Mouse (Mus musculus) intestine, embryonic 16.5 days (tissue): ENCODE data around the gene Lef1. TPM values are rescaled to one million over a fixed set of nuclear protein-coding genes. Genes with fewer than 3 reads are reported as not detected.

Experiments
- ATAC-seq: fragments of 200-750 bp; cut with Nextera tagmentation; 2 replicates; pipeline ENCODE4 v1.8.0; 2017; ENCODE audit warnings: moderate TSS enrichment, moderate library complexity
- H3K27ac ChIP-seq: fragments of 300-500 bp; sonication (generic); 2 replicates; pipeline ENCODE4 v1.5.1; 2014; ENCODE audit warnings: mild to moderate bottlenecking, low read length
- H3K27me3 ChIP-seq: fragments of 300-500 bp; sonication (generic); replicated peaks from 2 replicates; pipeline ENCODE4 v1.6.1; 2014; ENCODE audit warnings: low read length, control low read depth, mixed read lengths; ENCODE audit not compliant: control insufficient read depth, insufficient read depth
- H3K36me3 ChIP-seq: fragments of 300-500 bp; sonication (generic); 2 replicates; pipeline ENCODE4 v1.6.1; 2014; ENCODE audit warnings: low read length, control low read depth; ENCODE audit not compliant: control insufficient read depth, insufficient read depth
- H3K4me1 ChIP-seq: fragments of 300-500 bp; sonication (generic); 2 replicates; pipeline ENCODE4 v1.6.1; 2014; ENCODE audit warnings: low read length, control low read depth, mixed read lengths; ENCODE audit not compliant: control insufficient read depth, insufficient read depth
- H3K4me2 ChIP-seq: fragments of 300-500 bp; sonication (generic); 2 replicates; pipeline ENCODE4 v1.6.1; 2014; ENCODE audit warnings: low read depth, low read length, control low read depth
- H3K4me3 ChIP-seq: fragments of 300-500 bp; sonication (generic); 2 replicates; pipeline ENCODE4 v1.5.1; 2014; ENCODE audit warnings: mild to moderate bottlenecking, low read length
- H3K9ac ChIP-seq: fragments of 300-500 bp; sonication (generic); 2 replicates; pipeline ENCODE4 v1.6.1; 2014; ENCODE audit warnings: low read depth, low read length
- H3K9me3 ChIP-seq: fragments of 300-500 bp; sonication (generic); 2 replicates; pipeline ENCODE4 v1.6.1; 2016; ENCODE audit warnings: low read length, control low read depth; ENCODE audit not compliant: control insufficient read depth
- WGBS: fragments of 180-500 bp; shearing (Covaris S2); extraction: QIAGEN DNeasy Blood & Tissue Kit; methylation state at CpG from one replicate; pipeline ENCODE4 v1.1.7; 2014; 5-methylcytosine and 5-hydroxymethylcytosine counted together
- polyA plus RNA-seq: library from polyadenylated mRNA; unstranded; fragments of >200 nt; fragmentation: Nextera tagmentation; extraction: Ambion mirVana; gene quantifications from 2 replicates; pipeline ENCODE4 v1.2.1, GENCODE M21; 2015

The Lef1 gene
- polyA plus RNA-seq, 1 experiment from 2014 or later: 0.31 TPM

DNA sequence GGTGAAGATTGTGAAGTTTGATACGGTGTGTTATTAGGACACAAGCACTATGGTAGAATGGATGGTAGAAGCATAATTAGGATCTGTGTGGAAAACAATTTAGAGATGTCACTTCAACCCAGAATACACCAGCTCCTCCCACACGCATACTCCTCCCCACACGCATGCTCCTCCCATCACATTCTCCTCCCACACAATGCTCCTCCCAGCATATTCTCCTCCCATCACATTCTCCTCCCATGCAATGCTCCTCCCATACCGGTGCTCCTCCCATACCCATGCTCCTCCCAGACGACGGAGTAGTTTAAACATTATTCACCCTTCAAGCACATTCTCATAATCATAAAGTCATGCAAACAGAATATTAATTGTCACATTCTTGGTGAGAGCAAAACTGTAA is 26.5 kb upstream of the Lef1 start:
- H3K27me3 ChIP-seq: peaks cover 18% of the 10 kb centered on the region
- H3K9me3 ChIP-seq: no peaks in the 10 kb centered on the region
- H3K36me3 ChIP-seq: no peaks in the 10 kb centered on the region
- H3K27ac ChIP-seq: no peak overlapping the region
- H3K4me3 ChIP-seq: no peak overlapping the region
- no peak overlapping the region for H3K9ac ChIP-seq
- ATAC-seq: no peak
- H3K4me2 ChIP-seq: no peak overlapping the region
- H3K4me1 ChIP-seq: peaks cover 5% of the 10 kb centered on the region; the same call in 1 of the 2 replicates
- WGBS: 66% methylated on average over 6 of the region's 6 CpGs

DNA sequence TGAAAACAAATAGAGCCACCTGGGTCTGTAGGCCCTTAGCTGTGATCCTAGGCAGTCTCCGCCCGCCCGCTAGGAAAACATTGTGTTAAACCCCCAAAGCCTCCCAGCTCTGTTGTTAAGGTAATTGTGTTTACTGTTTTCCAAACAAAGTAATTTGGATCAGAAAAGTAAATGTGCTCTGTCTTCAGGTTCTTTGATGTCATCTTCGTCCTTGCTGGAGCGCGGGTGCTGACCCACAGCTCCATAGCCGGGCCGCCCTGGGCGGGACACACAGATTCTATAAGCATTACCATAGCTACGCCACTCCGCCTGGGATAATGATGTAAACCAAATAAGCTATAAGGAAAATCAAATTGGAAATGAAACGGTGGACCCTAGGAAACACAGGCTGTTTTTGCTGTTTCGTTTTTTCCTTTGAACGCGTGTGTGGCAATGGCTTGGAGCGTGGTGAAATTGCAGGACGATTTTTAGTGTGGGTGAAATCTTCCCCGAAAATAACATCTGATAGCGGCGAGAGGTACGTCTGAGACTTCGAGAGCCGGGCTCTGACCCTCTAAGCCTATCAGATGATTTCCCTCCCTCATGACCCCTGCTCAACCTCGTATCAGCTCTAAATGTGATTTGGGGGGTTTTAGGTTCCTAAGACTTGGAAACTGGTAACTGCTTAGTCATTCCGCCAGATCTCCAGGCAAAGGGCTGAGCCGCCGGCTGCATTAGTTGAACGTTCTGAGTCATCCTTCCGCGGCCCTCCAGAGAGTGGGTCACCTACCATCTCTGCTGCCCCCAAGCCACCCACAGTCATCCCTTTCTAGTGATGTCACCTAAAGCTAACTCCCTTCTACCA is 25.3 kb upstream of the Lef1 start:
- no peak overlapping the region for H3K9ac ChIP-seq
- H3K27me3 ChIP-seq: peaks cover 18% of the 10 kb centered on the region
- no peak overlapping the region for H3K27ac ChIP-seq
- 9% methylated on average over 30 of the region's 30 CpGs for WGBS
- peak overlapping the region; percentile 34 for H3K4me3 ChIP-seq
- no peaks in the 10 kb centered on the region for H3K9me3 ChIP-seq
- peak overlapping the region; percentile 45 for H3K4me2 ChIP-seq
- no peaks in the 10 kb centered on the region for H3K36me3 ChIP-seq
- H3K4me1 ChIP-seq: peaks cover 5% of the 10 kb centered on the region; the same call in 1 of the 2 replicates
- ATAC-seq: no peak

DNA sequence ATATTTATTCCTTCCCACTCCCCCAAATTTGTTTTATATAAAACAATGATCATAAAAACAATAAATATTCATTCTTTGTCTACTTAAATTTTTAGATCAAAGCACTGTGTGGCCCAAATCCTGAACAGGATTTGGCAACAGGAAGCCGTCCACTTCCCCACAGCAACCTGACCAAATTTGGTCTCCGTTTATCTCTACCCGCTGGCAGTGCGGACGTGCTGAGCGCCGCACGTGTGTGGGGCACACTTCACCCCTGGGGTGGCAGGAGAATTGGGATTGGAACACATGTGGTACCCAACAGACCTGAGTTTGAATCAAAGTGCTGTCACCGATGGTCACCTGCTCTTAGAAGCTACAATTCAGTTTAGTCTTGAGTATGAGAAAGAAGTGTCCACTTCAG is 24.3 kb upstream of the Lef1 start:
- Histone ChIP-seq H3K27ac (no peak overlapping the region), H3K9me3 (no peaks in the 10 kb centered on the region), H3K4me3 (no peak overlapping the region), H3K4me1 (peaks cover 5% of the 10 kb centered on the region; the same call in 1 of the 2 replicates), H3K36me3 (no peaks in the 10 kb centered on the region), H3K27me3 (peaks cover 18% of the 10 kb centered on the region), H3K9ac (no peak overlapping the region), H3K4me2 (no peak overlapping the region)
- 66% methylated on average over 9 of the region's 9 CpGs for WGBS
- ATAC-seq: no peak

DNA sequence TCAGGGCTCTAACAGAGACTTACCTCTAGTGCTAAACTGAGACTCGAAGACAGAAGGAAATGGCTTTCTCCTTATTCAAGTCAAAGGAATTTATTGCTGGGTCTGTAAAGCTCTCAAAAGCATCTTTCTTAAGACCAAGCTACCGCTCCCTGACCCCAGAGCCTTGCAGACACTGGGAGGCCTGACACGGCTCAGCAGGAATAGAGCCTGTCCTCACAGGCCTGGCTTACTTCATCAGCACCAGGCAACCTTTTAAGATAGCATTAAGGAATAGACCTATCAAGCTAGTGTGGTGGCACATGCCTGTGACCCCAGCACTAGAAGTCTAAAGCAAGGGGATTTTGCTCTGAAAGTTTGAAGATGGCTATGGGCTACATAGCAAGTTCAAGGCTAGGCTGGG is 20.6 kb upstream of the Lef1 start:
- ATAC-seq: no peak
- Histone ChIP-seq H3K27me3 (peaks cover 10% of the 10 kb centered on the region), H3K4me3 (no peak overlapping the region), H3K9ac (no peak overlapping the region), H3K4me1 (peaks cover 5% of the 10 kb centered on the region; the same call in 1 of the 2 replicates), H3K36me3 (no peaks in the 10 kb centered on the region), H3K27ac (no peak overlapping the region), H3K9me3 (no peaks in the 10 kb centered on the region), H3K4me2 (no peak overlapping the region)
- 35% methylated on average over 3 of the region's 3 CpGs for WGBS

DNA sequence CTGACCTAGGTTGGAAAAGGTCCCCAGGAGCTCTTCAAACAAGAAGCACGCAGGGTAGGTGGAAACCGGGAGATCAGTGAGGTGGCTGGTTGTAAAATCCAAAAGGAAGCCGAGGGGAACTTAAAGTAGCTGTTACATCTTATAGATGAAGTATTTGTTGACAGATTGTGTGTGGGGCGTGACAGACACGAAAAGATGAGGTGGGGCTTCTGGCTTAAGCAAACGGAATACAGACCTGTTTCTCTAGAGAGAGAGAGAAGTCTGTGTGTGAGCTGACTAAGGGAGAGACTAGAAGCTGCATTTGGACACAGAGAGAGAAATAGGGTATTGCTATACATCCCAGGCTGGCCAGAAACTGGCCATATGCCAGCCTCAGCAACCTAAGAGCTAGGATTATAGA is 18.2 kb upstream of the Lef1 start:
- no peak for ATAC-seq
- 33% methylated on average over 6 of the region's 6 CpGs for WGBS

GRCm38 (mm10) chr3:131093736-131094135 is 16.5 kb upstream of the Lef1 start:
- Histone ChIP-seq H3K9me3 (no peaks in the 10 kb centered on the region), H3K9ac (no peak overlapping the region), H3K27ac (no peak overlapping the region), H3K36me3 (no peaks in the 10 kb centered on the region), H3K4me2 (no peak overlapping the region), H3K4me1 (no peaks in the 10 kb centered on the region), H3K4me3 (no peak overlapping the region), H3K27me3 (no peaks in the 10 kb centered on the region)
- 66% methylated on average over 12 of the region's 12 CpGs for WGBS
- no peak for ATAC-seq

More for the DNA sequence above, 18.2 kb upstream of the Lef1 start:
- Histone ChIP-seq H3K9ac (no peak overlapping the region), H3K9me3 (no peaks in the 10 kb centered on the region), H3K4me3 (no peak overlapping the region), H3K4me2 (no peak overlapping the region), H3K27ac (no peak overlapping the region), H3K27me3 (no peaks in the 10 kb centered on the region), H3K36me3 (no peaks in the 10 kb centered on the region), H3K4me1 (no peaks in the 10 kb centered on the region)

GRCm38 (mm10) chr3:131096105-131096504 is 14.2 kb upstream of the Lef1 start:
- Histone ChIP-seq H3K27me3 (no peaks in the 10 kb centered on the region), H3K27ac (no peak overlapping the region), H3K36me3 (no peaks in the 10 kb centered on the region), H3K9me3 (no peaks in the 10 kb centered on the region), H3K4me2 (no peak overlapping the region), H3K4me3 (no peak overlapping the region), H3K9ac (no peak overlapping the region), H3K4me1 (no peaks in the 10 kb centered on the region)
- ATAC-seq: no peak
- 76% methylated on average over 4 of the region's 4 CpGs for WGBS

- Histone ChIP-seq H3K27ac (no peak overlapping the region), H3K4me3 (no peak overlapping the region), H3K36me3 (no peaks in the 10 kb centered on the region), H3K4me1 (peaks cover 8% of the 10 kb centered on the region), H3K9me3 (no peaks in the 10 kb centered on the region), H3K27me3 (peaks cover 36% of the 10 kb centered on the region), H3K9ac (no peak overlapping the region), H3K4me2 (no peak overlapping the region)
- 42% methylated on average over 13 of the region's 13 CpGs for WGBS
- ATAC-seq: no peak
Measured at GRCm38 (mm10) chr3:131102191-131102774, 8.0 kb upstream of the Lef1 start.

GRCm38 (mm10) chr3:131105362-131105761 is 4.9 kb upstream of the Lef1 start:
- Histone ChIP-seq H3K9ac (no peak overlapping the region), H3K36me3 (no peaks in the 10 kb centered on the region), H3K9me3 (no peaks in the 10 kb centered on the region), H3K4me2 (no peak overlapping the region), H3K27ac (no peak overlapping the region), H3K4me3 (no peak overlapping the region), H3K4me1 (peaks cover 13% of the 10 kb centered on the region), H3K27me3 (peaks cover 61% of the 10 kb centered on the region)
- 56% methylated on average over 8 of the region's 8 CpGs for WGBS
- ATAC-seq: no peak
